Comparison of ENCODE assay signal across 23 mouse cellular contexts in the genomic region with DNA sequence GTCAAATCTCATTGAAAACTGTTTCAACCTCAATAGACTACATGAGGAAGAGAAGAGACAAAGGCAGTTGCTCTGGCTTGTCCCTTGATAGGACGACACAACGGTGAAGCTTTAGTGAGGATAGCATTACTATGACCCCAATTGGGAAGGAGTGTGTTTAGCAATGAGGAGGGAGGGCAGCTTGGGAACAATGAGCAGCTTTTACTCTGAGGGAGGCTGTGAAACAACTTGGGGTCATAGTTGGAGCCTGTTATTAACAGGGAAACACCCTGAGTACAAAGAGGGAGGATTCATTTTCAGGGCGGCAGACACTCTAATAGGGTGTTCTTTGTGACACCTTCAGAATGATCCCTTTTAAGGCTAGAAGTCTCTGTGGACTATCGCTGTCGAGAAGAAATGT.
"Had no signal": no experiment of that assay in that cellular context is flagged by ENCODE, and none has a peak within 500 bp of the region (broad histone marks: within the 10 kb centered on the region; RNA-seq: fewer than 3 reads in every experiment).

No protein-coding gene starts in this region.

- DNase-seq: kidney, adult 2 months; kidney, postnatal 25 days; layer of hippocampus, adult 9-11 months; lung, embryonic 14.5 days; lung, postnatal 36 days; right cerebral cortex, adult 18-20 months; right cerebral cortex, postnatal 14 days; right cerebral cortex, postnatal 4 days; thymus, adult 2 months; thymus, postnatal 14 days; thymus, postnatal 4 days had no signal

- H3K9ac ChIP-seq: limb, embryonic 13.5 days; lung, embryonic 14.5 days; midbrain, embryonic 12.5 days; neural tube, embryonic 13.5 days had no signal

- H3K4me2 ChIP-seq: limb, embryonic 13.5 days; lung, embryonic 14.5 days; midbrain, embryonic 12.5 days; neural tube, embryonic 13.5 days had no signal

- ATAC-seq: intestine, embryonic 16.5 days; lung, postnatal 0 days; midbrain, embryonic 16.5 days had no signal

- H3K27ac ChIP-seq: kidney, postnatal 0 days; layer of hippocampus, adult 2 months; limb, embryonic 10.5 days; limb, embryonic 13.5 days; midbrain, embryonic 12.5 days; neural tube, embryonic 13.5 days; stomach, postnatal 0 days had no signal

- H3K9me3 ChIP-seq: limb, embryonic 10.5 days; limb, embryonic 13.5 days; megakaryocyte, embryonic 14.5 days; midbrain, embryonic 12.5 days; neural tube, embryonic 13.5 days had no signal

- H3K36me3 ChIP-seq: limb, embryonic 10.5 days; limb, embryonic 13.5 days; midbrain, embryonic 12.5 days; neural tube, embryonic 13.5 days had no signal

- H3K27me3 ChIP-seq: limb, embryonic 13.5 days had no signal

- H3K4me3 ChIP-seq: layer of hippocampus, adult 2 months; limb, embryonic 10.5 days; limb, embryonic 13.5 days; megakaryocyte, embryonic 14.5 days; midbrain, embryonic 12.5 days; myocyte; neural tube, embryonic 13.5 days had no signal
